Mouse (Mus musculus) gastrocnemius, adult 2 months (tissue): ENCODE data around the gene Trpt1. TPM values are rescaled to one million over a fixed set of nuclear protein-coding genes. Genes with fewer than 3 reads are reported as not detected.
A peak's percentile ranks its signal among the peaks of the same experiment; 100 is the strongest.

Experiments
- DNase-seq: peaks from one replicate; pipeline ENCODE4 v3.0.0; 2022
- H3K27ac ChIP-seq: fragments of 200-600 bp; 2 replicates; pipeline ENCODE4 v1.8.1; 2022; ENCODE audit warnings: mild to moderate bottlenecking
- H3K4me3 ChIP-seq: fragments of 200-600 bp; 2 replicates; pipeline ENCODE4 v1.8.1; 2022; ENCODE audit warnings: mild to moderate bottlenecking, moderate library complexity
- CTCF ChIP-seq: fragments of 200-600 bp; IDR thresholded peaks from 2 replicates; pipeline ENCODE4 v1.8.1; 2022; ENCODE audit warnings: antibody characterized with exemption, mild to moderate bottlenecking, moderate library complexity
- intact Hi-C: fragments of 180-260 bp; cut with DNase I; formaldehyde crosslinking; loops from one replicate; pipeline ENCODE4 v1.15.1; 2025
- total RNA-seq, 2 experiments: library from RNA; stranded (reverse); gene quantifications; 2 replicates each; pipeline ENCODE4 v1.2.3; 2021

Trpt1 gene
- total RNA-seq, 2 experiments from 2014 or later: 22.5 to 26.1 TPM

GRCm38 (mm10) chr19:7012426-7012825 is 16.5 kb downstream of the Trpt1 start:
- Histone ChIP-seq H3K4me3 (no peak overlapping the region), H3K27ac (no peak overlapping the region)
- intact Hi-C loops: no loop called here
- TF ChIP-seq CTCF: no peak
- DNase-seq: no peak

- Histone ChIP-seq H3K4me3 (no peak overlapping the region), H3K27ac (no peak overlapping the region)
- no peak for TF ChIP-seq CTCF
- no peak for DNase-seq
- intact Hi-C loops: no loop called here
Measured at GRCm38 (mm10) chr19:7013984-7014383, 18.1 kb downstream of the Trpt1 start.

GRCm38 (mm10) chr19:7014481-7015135 is 18.7 kb downstream of the Trpt1 start:
- no peak for DNase-seq
- no peak overlapping the region for H3K27ac ChIP-seq
- intact Hi-C loops: no loop called here
- TF ChIP-seq CTCF: no peak
- H3K4me3 ChIP-seq: no peak overlapping the region

GRCm38 (mm10) chr19:7017541-7018457 is 21.9 kb downstream of the Trpt1 start:
- Histone ChIP-seq H3K4me3 (peak overlapping the region; percentile 51), H3K27ac (0 out of 2 replicates have a peak overlapping the region, but pooled peaks have one; percentile 4)
- intact Hi-C loops: no loop called here
- TF ChIP-seq CTCF: no peak
- DNase-seq: no peak

GRCm38 (mm10) chr19:7018546-7018945 is 22.6 kb downstream of the Trpt1 start:
- intact Hi-C loops: no loop called here
- DNase-seq: no peak
- no peak for TF ChIP-seq CTCF
- Histone ChIP-seq H3K4me3 (peak overlapping the region; percentile 51), H3K27ac (peak overlapping the region; percentile 59; the same call in 1 of the 2 replicates)

GRCm38 (mm10) chr19:7019191-7019590 is 23.3 kb downstream of the Trpt1 start, which contains the start of gene Fermt3:
Gene Fermt3 (minus strand): TSS chr19:7019469.
- Histone ChIP-seq H3K4me3 (peak within 1 kb of the TSS; percentile 51), H3K27ac (peak within 1 kb of the TSS; percentile 59)
- no peak for TF ChIP-seq CTCF
- intact Hi-C loops: no loop called here
- peak; percentile 40 for DNase-seq

- intact Hi-C loops: loop anchor here (1.0 kb wide), 1 partner anchor 96 kb away; no protein-coding TSS in a partner anchor
- no peak overlapping the region for H3K4me3 ChIP-seq
- peak; percentile 68 for TF ChIP-seq CTCF
- H3K27ac ChIP-seq: peak overlapping the region; percentile 38
- DNase-seq: peak; percentile 53
Measured at GRCm38 (mm10) chr19:7020224-7020641, 24.3 kb downstream of the Trpt1 start.

GRCm38 (mm10) chr19:7029531-7029930 is 33.6 kb downstream of the Trpt1 start:
- DNase-seq: no peak
- no peak overlapping the region for H3K4me3 ChIP-seq
- H3K27ac ChIP-seq: no peak overlapping the region
- TF ChIP-seq CTCF: no peak
- intact Hi-C loops: no loop called here

GRCm38 (mm10) chr19:7034006-7034405 is 38.1 kb downstream of the Trpt1 start:
- no peak for DNase-seq
- intact Hi-C loops: no loop called here
- Histone ChIP-seq H3K27ac (no peak overlapping the region), H3K4me3 (no peak overlapping the region)
- TF ChIP-seq CTCF: 0 out of 2 replicates have a peak, but pooled peaks have one; percentile 1

GRCm38 (mm10) chr19:7039088-7039720 is 43.3 kb downstream of the Trpt1 start:
- peak overlapping the region; percentile 92 for H3K27ac ChIP-seq
- intact Hi-C loops: loop anchor here (2.0 kb wide), 1 partner anchor 42 kb away; the partner anchor contains the start of genes Nudt22 and Trpt1

GRCm38 (mm10) chr19:7039841-7040636 is 44.1 kb downstream of the Trpt1 start, which contains the start of gene Stip1:
Gene Stip1 (minus strand): TSS chr19:7039967.
- peak; percentile 100 for DNase-seq
- peak within 1 kb of the TSS; percentile 98 for H3K27ac ChIP-seq
- TF ChIP-seq CTCF: peak; percentile 56
- H3K4me3 ChIP-seq: peak within 1 kb of the TSS; percentile 97
- intact Hi-C loops: loop anchor here (2.0 kb wide), 1 partner anchor 43 kb away; the partner anchor contains the start of genes Nudt22 and Trpt1

More at GRCm38 (mm10) chr19:7039088-7039720, 43.3 kb downstream of the Trpt1 start:
- H3K4me3 ChIP-seq: peak overlapping the region; percentile 97
- peak; percentile 69 for DNase-seq
- no peak for TF ChIP-seq CTCF

GRCm38 (mm10) chr19:7040637-7041130 is 44.8 kb downstream of the Trpt1 start:
- peak overlapping the region; percentile 98 for H3K27ac ChIP-seq
- peak overlapping the region; percentile 78 for H3K4me3 ChIP-seq
- intact Hi-C loops: no loop called here
- no peak for DNase-seq
- no peak for TF ChIP-seq CTCF
